Mouse (Mus musculus) lung, embryonic 15.5 days (tissue): Measurements from ENCODE around the gene Phospho1. TPM values are rescaled to one million over a fixed set of nuclear protein-coding genes. Genes with fewer than 3 reads are reported as not detected.
A peak's percentile ranks its signal among the peaks of the same experiment; 100 is the strongest.

ENCODE experiments used
- ATAC-seq: fragments of 200-750 bp; cut with Nextera tagmentation; 2 replicates; pipeline ENCODE4 v1.8.0; 2017; ENCODE audit warnings: moderate number of reproducible peaks, borderline replicate concordance; ENCODE audit not compliant: low FRiP score, low TSS enrichment; ENCODE audit errors: extremely low read depth
- H3K27ac ChIP-seq: fragments of 300-500 bp; sonication (generic); 2 replicates; pipeline ENCODE4 v1.5.1; 2015; ENCODE audit warnings: moderate library complexity, mild to moderate bottlenecking, inconsistent platforms
- H3K27me3 ChIP-seq: fragments of 300-500 bp; sonication (generic); 2 replicates; pipeline ENCODE4 v1.6.1; 2015; ENCODE audit warnings: inconsistent platforms
- H3K36me3 ChIP-seq: fragments of 300-500 bp; sonication (generic); 2 replicates; pipeline ENCODE4 v1.6.1; 2015; ENCODE audit warnings: inconsistent platforms
- H3K4me1 ChIP-seq: fragments of 300-500 bp; sonication (generic); 2 replicates; pipeline ENCODE4 v1.6.1; 2015; ENCODE audit warnings: inconsistent platforms
- H3K4me2 ChIP-seq: fragments of 300-500 bp; sonication (generic); 2 replicates; pipeline ENCODE4 v1.6.1; 2015; ENCODE audit warnings: inconsistent platforms, mild to moderate bottlenecking, moderate library complexity
- H3K4me3 ChIP-seq: fragments of 300-500 bp; sonication (generic); 2 replicates; pipeline ENCODE4 v1.5.1; 2015; ENCODE audit warnings: mild to moderate bottlenecking, inconsistent platforms
- H3K9ac ChIP-seq: fragments of 300-500 bp; sonication (generic); 2 replicates; pipeline ENCODE4 v1.6.1; 2015; ENCODE audit warnings: inconsistent platforms
- H3K9me3 ChIP-seq: fragments of 300-500 bp; sonication (generic); 2 replicates; pipeline ENCODE4 v1.6.1; 2016; ENCODE audit warnings: inconsistent platforms
- WGBS: fragments of 180-500 bp; shearing (Covaris S2); methylation state at CpG from one replicate; pipeline ENCODE4 v1.1.7; 2015; 5-methylcytosine and 5-hydroxymethylcytosine counted together
- polyA plus RNA-seq: library from polyadenylated mRNA; unstranded; fragments of >200 nt; fragmentation: Nextera tagmentation; extraction: Ambion mirVana; gene quantifications from 2 replicates; pipeline ENCODE4 v1.2.1, GENCODE M21; 2015

Phospho1 gene
- 0.32 and 0.84 TPM in 2 replicates for polyA plus RNA-seq

DNA sequence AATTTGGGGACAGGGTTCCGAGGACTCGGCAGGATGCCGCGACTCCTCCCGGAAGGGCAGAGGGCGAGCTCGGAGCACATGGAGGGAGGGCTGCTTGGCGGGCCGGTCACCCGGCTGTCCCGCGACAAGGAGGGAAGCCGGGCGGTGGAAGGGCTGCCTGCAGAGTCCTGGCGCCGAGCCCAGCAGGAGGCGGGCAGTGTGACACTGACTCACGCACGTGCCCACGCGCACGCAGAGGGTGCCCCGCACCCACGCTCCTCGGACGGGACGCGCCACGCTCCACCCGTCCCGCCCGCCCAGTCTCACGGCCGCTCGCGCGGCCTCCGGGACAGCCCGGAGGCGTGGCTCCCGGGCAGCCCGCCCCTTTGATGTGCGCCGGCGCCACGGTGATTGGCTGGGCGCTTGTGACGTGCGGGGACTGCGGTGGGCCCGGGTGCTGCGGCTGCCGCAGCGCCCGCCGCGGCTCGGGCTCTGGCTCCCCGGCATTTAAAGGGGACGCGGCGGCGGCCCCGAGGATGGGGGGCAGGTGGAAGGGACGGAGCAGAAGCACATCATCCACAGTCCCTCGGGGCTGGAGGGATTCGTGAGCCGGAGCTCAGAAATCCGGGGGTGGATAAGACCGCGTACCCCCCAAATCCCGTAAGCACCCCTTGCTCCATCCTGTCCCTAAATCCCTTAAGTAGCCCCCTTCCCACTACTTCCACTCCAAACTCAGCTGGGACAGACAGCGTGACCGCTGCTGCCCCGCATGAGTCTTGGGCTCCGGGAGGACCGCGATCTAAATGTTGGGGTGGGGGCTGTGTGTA lies at the start of gene Phospho1:
Phospho1 (plus strand) TSS at position 429 of the 806 bp plus-strand sequence.
- Histone ChIP-seq H3K4me1 (peaks cover 13% of the 10 kb centered on the region), H3K4me2 (peak within 1 kb of the TSS; percentile 99), H3K27ac (0 out of 2 replicates have a peak within 1 kb of the TSS, but pooled peaks have one; percentile 5), H3K36me3 (no peaks in the 10 kb centered on the region), H3K9ac (peak within 1 kb of the TSS; percentile 52), H3K4me3 (peak within 1 kb of the TSS; percentile 56), H3K9me3 (no peaks in the 10 kb centered on the region), H3K27me3 (peaks cover 48% of the 10 kb centered on the region)
- under 1% methylated on average over 67 of the region's 78 CpGs for whole genome bisulfite sequencing
- peak; percentile 96 for ATAC-seq

DNA sequence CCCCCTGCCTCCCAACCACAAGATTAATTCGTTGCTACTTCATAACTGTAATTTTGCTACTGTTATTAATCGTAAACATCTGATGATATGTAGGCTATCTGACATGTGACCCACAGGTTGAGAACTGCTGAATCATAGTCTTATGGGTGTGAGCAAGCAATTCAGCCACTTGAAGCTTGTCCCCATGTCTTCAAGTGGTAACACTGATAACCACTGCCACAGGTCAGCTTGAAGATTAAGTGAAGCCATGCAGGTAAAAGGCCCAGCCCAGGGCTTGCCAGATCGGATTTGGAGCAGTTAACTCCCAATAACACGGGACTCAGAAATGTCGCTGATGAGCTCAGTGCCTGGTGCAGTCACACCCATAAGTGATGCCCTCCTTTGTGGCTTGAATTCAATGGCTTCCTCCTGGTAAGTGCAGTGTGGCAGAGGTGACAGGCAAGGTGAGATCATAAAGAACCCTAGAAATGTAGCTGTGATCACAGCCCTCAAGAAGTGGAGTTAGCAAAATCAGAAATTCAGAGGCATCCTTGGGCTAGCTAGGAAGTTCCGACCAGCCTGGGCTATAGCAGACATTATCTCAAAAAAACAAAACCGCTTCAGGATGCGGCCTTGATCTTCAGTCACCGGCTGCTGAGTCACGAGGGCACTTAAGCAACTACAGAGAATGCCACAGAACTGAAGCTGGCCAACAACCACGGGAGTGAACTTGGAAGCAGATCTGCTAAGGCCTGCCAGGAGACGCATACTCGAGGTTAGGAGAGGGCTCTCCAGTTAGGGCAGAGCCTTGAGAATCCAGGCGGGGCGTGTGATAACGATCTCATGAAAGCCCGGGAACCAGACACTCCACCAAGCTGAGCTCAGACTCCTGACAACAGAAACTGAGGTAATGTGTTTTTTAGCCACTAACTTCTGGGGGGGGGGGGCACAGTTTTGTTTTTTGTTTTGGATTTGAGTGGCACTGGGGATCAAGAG lies 46.7 kb upstream of the Phospho1 start:
- Histone ChIP-seq H3K27me3 (no peaks in the 10 kb centered on the region), H3K4me2 (no peak overlapping the region), H3K9ac (no peak overlapping the region), H3K9me3 (no peaks in the 10 kb centered on the region), H3K36me3 (no peaks in the 10 kb centered on the region), H3K4me1 (peaks cover 27% of the 10 kb centered on the region), H3K4me3 (no peak overlapping the region), H3K27ac (peak overlapping the region; percentile 78)
- peak; percentile 73 for ATAC-seq
- 43% methylated on average over 17 of the region's 17 CpGs for WGBS

DNA sequence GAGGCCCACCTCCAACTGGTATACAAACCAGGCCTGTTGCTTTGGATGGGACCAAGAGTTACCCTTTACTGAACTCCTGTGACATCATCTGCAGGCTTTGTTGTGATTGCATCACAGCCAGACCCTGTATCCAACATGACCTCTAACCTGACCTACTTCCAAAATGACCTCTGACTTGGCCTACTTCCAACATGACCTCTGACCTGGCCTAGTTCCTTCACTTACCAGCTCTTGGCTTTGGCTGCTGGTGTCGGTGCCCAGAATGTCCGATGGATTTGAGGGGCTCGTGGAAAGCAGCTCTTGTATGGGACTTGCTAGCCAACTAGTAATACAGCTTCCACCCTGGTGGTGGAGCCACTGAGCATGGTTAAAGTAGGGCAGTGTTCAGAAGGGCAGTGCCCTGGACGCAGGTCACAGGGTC lies 45.5 kb upstream of the Phospho1 start:
- peaks cover 27% of the 10 kb centered on the region for H3K4me1 ChIP-seq
- no peaks in the 10 kb centered on the region for H3K27me3 ChIP-seq
- H3K9me3 ChIP-seq = no peaks in the 10 kb centered on the region
- H3K27ac ChIP-seq = peak overlapping the region; percentile 78
- H3K36me3 ChIP-seq = no peaks in the 10 kb centered on the region
- no peak for ATAC-seq
- H3K4me2 ChIP-seq = no peak overlapping the region
- no peak overlapping the region for H3K4me3 ChIP-seq
- H3K9ac ChIP-seq = no peak overlapping the region
- 86% methylated on average over 4 of the region's 4 CpGs for WGBS

DNA sequence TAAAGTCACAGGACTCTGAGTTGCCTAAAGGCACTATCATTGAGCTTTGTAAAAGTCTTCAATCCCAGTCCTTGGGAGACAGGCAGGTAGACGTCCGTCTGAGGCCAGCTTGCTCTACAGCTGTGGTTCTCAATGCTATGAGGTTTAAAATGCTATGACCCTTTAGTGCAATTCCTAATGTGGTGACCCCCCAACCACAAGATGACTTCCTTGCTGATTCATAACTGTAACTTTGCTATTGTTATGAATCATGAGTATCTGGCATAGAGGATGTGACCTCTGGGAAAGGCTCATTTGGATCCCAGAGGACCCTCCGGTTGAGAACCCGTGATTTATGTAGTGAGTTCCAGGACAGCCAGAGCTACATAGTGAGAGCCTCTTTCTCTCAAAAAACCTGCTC lies 44.9 kb upstream of the Phospho1 start:
- WGBS = 77% methylated on average over 4 of the region's 4 CpGs
- H3K27me3 ChIP-seq = no peaks in the 10 kb centered on the region
- no peak overlapping the region for H3K4me3 ChIP-seq
- H3K9ac ChIP-seq = no peak overlapping the region
- H3K27ac ChIP-seq = no peak overlapping the region
- ATAC-seq = no peak
- H3K4me2 ChIP-seq = no peak overlapping the region
- H3K9me3 ChIP-seq = no peaks in the 10 kb centered on the region
- H3K36me3 ChIP-seq = no peaks in the 10 kb centered on the region
- peaks cover 27% of the 10 kb centered on the region for H3K4me1 ChIP-seq

DNA sequence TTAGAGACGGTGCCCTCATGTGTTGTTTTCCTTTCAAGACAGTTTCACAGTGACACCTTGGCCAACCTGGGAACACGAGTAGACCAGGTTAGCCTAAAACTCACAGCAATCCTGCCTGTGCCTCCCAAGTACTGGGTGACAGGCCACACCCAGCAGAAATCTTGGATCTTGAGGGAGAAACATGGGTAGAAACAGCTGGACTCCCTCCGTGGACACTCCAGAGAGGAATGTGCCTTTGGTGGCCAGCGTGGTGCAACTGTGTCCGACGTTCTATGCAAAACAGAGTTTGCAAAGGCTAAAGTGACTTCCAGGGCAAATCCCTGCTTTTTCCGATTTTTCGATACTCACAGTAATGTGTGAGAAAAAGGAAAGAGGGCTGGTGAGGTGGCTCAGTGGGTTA lies 43.8 kb upstream of the Phospho1 start:
- H3K36me3 ChIP-seq = no peaks in the 10 kb centered on the region
- peak; percentile 27; the same call in 1 of the 2 replicates for ATAC-seq
- no peaks in the 10 kb centered on the region for H3K9me3 ChIP-seq
- H3K4me3 ChIP-seq = no peak overlapping the region
- H3K27ac ChIP-seq = no peak overlapping the region
- peaks cover 27% of the 10 kb centered on the region for H3K4me1 ChIP-seq
- no peak overlapping the region for H3K4me2 ChIP-seq
- WGBS = 60% methylated on average over 8 of the region's 8 CpGs
- H3K9ac ChIP-seq = no peak overlapping the region
- H3K27me3 ChIP-seq = no peaks in the 10 kb centered on the region

DNA sequence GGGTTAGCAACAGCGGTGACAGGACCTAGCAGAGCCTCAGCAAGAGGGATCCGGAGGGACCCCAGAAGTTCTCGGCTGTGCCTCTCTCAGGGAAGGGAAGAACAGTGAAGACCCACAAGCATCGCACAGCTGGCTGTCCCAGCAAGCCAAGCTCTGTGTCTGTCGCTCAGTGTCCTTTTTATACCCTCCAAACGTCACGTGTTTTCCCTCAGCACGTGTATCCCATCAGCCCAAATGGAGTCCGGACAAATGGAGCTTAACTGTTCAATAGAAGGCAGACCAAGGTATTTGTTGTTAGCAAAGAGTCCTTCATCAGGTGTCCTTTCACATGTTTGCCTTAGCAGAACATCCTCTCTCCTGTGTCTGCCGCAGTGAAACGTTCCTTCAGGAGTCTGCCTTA lies 42.7 kb upstream of the Phospho1 start:
- no peaks in the 10 kb centered on the region for H3K27me3 ChIP-seq
- H3K4me2 ChIP-seq = no peak overlapping the region
- H3K9me3 ChIP-seq = no peaks in the 10 kb centered on the region
- H3K4me3 ChIP-seq = no peak overlapping the region
- H3K9ac ChIP-seq = no peak overlapping the region
- H3K27ac ChIP-seq = no peak overlapping the region
- H3K4me1 ChIP-seq = peaks cover 26% of the 10 kb centered on the region
- WGBS = 71% methylated on average over 11 of the region's 11 CpGs
- no peak for ATAC-seq
- H3K36me3 ChIP-seq = no peaks in the 10 kb centered on the region

DNA sequence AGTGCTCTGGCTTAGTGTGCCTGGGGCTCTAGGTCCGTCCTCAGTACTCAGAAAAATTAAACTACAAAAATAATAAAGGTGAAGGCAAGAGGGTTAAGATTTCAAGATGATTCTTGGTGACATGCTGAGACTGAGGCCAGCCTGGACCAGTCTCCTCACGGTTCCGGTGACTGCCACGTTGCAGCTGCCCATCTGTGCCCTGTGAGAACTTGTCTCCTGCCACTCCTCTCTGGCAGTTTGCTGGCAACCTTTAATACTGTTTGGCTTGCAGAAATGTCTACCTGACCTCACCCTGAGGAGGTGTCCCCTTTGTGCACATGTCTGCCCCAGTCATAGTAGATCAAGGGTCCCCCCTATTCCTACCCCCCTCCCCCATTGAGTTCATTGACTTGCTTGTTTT lies 40.8 kb upstream of the Phospho1 start:
- H3K36me3 ChIP-seq = no peaks in the 10 kb centered on the region
- WGBS = 79% methylated on average over 4 of the region's 4 CpGs
- no peak overlapping the region for H3K9ac ChIP-seq

DNA sequence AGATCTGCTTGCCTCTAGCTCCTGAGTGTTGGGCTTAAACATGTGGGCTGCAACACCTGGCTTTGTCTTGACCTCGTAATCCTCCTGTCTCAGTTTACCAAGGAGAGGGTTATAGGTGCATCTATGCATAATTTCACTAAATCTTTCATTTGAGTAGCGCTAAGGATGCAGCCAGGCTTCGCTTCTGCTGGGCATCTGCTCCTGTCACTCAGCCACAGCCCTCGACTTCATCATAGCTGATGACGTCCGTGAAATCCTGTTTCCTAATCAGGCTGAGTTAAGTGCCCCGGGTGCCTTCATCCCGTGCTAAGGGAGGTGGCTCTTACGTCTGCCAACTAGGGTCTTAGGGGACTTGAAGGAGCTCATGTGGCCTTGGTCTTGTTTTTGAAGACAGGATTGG lies 40.3 kb upstream of the Phospho1 start:
- no peak overlapping the region for H3K4me2 ChIP-seq
- no peaks in the 10 kb centered on the region for H3K36me3 ChIP-seq
- WGBS = 84% methylated on average over 9 of the region's 9 CpGs
- no peak for ATAC-seq
- no peaks in the 10 kb centered on the region for H3K27me3 ChIP-seq
- H3K4me3 ChIP-seq = no peak overlapping the region
- H3K27ac ChIP-seq = no peak overlapping the region
- H3K4me1 ChIP-seq = peaks cover 5% of the 10 kb centered on the region
- H3K9ac ChIP-seq = no peak overlapping the region
- H3K9me3 ChIP-seq = no peaks in the 10 kb centered on the region

More for the DNA sequence above, 40.8 kb upstream of the Phospho1 start:
- Histone ChIP-seq H3K27me3 (no peaks in the 10 kb centered on the region), H3K27ac (no peak overlapping the region), H3K4me1 (peaks cover 10% of the 10 kb centered on the region), H3K4me3 (no peak overlapping the region), H3K9me3 (no peaks in the 10 kb centered on the region), H3K4me2 (no peak overlapping the region)
- ATAC-seq = no peak

DNA sequence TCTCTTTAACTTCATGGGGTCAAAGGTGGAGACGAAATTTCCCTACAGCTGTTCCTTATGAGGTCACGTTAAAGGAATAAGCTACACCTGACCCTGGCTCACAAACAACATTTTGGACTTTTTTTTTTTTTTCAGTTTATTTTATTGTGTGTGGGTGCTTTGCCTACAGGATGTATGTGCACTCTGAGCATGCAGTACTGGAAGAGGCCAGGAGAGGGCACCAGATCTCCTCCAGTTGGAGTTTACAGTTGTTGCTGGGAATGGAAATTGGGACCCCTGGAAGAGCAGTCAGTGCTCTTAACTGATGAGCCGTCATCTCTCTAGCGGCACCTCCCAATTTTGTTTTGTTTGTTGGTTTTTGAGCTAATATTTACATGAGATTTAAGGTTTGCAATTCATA lies 38.6 kb upstream of the Phospho1 start:
- H3K4me1 ChIP-seq = no peaks in the 10 kb centered on the region
- H3K9ac ChIP-seq = no peak overlapping the region
- no peak for ATAC-seq
- H3K4me2 ChIP-seq = no peak overlapping the region
- H3K4me3 ChIP-seq = no peak overlapping the region
- no peaks in the 10 kb centered on the region for H3K27me3 ChIP-seq
- no peak overlapping the region for H3K27ac ChIP-seq
- WGBS = 89% methylated on average over 4 of the region's 4 CpGs
- no peaks in the 10 kb centered on the region for H3K36me3 ChIP-seq
- H3K9me3 ChIP-seq = no peaks in the 10 kb centered on the region

DNA sequence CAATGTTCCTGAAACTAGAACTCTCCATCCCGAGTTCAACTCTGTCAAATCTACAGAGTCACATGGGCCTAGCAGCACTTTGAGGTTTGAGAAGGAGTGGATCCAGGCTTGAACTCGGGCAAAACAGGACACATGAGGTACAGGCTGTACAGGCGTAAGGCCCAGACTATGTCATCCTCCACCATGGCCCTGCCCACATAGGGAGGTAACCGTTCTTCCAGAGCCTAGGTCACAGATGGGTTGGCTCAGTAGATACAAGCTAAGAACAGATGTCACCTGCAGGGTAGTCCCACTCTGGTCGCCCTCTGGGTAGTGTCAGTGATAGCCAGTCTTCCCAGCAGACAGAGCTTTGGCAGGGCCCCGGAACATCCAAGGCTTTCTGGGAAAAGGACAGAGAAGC lies 37.8 kb upstream of the Phospho1 start:
- WGBS = 88% methylated on average over 6 of the region's 6 CpGs
- H3K4me3 ChIP-seq = no peak overlapping the region
- no peaks in the 10 kb centered on the region for H3K36me3 ChIP-seq
- no peak for ATAC-seq
- no peak overlapping the region for H3K4me2 ChIP-seq
- no peaks in the 10 kb centered on the region for H3K9me3 ChIP-seq
- H3K4me1 ChIP-seq = no peaks in the 10 kb centered on the region
- H3K9ac ChIP-seq = no peak overlapping the region
- no peak overlapping the region for H3K27ac ChIP-seq
- no peaks in the 10 kb centered on the region for H3K27me3 ChIP-seq

DNA sequence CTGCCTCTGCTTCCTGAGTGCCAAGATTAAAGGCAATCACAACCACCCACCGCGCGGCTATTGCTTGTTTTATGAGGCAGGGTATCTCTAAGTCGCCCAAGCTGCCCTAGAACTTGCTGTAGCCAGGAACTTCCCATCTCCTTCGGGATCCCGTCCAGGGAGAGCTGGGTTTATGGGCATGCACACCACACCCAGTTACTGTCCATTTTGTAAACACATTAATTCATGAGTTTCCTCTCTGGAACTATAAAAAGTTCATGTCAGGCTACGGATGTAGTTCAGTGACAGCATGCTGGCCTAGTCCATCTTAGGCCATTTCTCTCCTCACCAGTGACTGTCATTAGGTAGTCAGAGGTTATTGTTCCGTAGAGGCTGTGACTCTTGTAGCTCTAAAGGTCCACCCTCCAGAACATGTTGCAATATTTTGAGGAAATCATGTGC lies 34.8 kb upstream of the Phospho1 start:
- Histone ChIP-seq H3K27ac (no peak overlapping the region), H3K36me3 (no peaks in the 10 kb centered on the region), H3K9ac (no peak overlapping the region), H3K27me3 (no peaks in the 10 kb centered on the region), H3K9me3 (no peaks in the 10 kb centered on the region), H3K4me1 (no peaks in the 10 kb centered on the region), H3K4me2 (no peak overlapping the region), H3K4me3 (no peak overlapping the region)
- ATAC-seq = no peak
- 74% methylated on average over 8 of the region's 8 CpGs for WGBS

DNA sequence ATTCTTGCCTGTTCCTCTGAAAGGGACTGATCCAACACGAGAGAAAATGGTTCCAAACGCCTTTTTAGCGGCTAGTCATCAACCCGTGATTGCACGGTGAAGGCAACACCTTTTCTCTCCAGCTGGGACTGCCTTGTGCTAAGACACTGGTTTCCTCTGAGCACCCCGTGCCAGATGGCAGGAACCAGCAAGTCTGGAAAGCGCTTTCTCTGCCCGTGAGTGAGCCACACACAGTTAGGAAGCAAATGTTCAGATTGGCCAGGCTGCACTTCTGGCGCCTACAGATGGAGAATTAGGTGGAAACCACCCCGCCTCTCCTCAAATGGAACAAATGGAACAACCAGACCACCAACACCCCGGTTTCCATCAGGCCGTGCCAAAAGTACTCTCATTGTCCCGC lies 32.5 kb upstream of the Phospho1 start:
- H3K9ac ChIP-seq = no peak overlapping the region
- no peaks in the 10 kb centered on the region for H3K9me3 ChIP-seq
- H3K27me3 ChIP-seq = peaks cover 9% of the 10 kb centered on the region
- H3K27ac ChIP-seq = no peak overlapping the region
- H3K4me2 ChIP-seq = no peak overlapping the region
- ATAC-seq = no peak
- WGBS = 74% methylated on average over 13 of the region's 13 CpGs
- no peak overlapping the region for H3K4me3 ChIP-seq
- no peaks in the 10 kb centered on the region for H3K36me3 ChIP-seq
- peaks cover 9% of the 10 kb centered on the region for H3K4me1 ChIP-seq
